Mouse (Mus musculus) right cerebral cortex, postnatal 14 days (tissue): ENCODE data around the gene Nfatc2ip.

ENCODE experiments used
- DNase-seq: peaks from one replicate; pipeline ENCODE4 v3.0.0; 2022

Nfatc2ip gene

GRCm38 (mm10) chr7:126354738-126355614 lies 41.6 kb downstream of the Nfatc2ip start:
- DNase-seq: no peak

DNA sequence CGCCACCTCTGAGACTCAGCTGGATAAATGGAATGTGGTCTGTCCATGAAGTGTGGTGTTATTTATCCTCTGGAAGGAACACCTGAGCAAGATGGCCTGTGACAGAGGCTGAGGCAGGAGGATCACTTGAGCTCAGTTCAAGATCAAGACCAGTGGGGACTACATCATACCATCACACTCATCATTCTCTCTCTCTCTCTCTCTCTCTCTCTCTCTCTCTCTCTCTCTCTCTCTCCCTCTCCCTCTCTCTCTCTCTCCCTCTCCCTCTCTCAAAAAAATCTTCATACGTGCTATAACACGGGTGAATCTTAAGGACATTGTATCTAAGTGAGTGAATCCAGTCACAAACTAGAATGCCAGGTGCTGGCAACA lies 42.6 kb downstream of the Nfatc2ip start:
- DNase-seq: no peak

DNA sequence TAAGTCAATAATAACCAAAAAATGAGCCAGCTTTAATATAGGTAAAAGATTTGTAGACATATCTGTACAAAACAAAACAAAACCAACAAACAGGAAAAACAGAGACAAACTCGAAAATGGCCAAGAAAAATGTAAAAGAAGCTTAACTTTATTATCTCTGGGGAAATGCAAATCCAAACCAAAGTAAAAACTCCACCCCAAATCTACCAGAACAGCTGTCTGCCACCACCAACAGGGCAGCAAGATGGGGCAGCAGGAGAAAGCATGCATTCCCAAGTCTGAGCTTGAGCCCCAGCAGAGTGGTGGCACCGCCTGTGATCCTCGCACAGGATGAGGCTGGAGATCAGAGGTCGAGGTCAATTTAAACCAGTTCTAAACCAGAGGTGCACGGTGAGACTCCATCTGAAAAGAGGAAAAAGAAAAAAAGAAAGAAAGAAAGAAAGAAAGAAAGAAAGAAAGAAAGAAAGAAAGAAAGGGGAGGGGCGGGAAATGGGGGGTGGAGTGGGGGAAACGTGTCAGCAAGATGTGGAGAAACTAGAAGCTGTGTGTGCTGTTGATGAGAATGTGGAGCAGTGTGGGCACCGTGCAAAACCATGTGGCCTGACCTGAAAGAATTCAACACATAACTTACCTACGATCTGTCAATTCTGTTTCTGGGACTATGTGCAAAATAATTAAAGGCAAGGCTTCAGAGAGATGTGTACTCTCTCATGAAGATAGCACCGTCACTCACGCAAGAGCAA lies 43.1 kb downstream of the Nfatc2ip start:
- DNase-seq: no peak

GRCm38 (mm10) chr7:126351419-126351951 lies 45.1 kb downstream of the Nfatc2ip start:
- DNase-seq: no peak

GRCm38 (mm10) chr7:126350748-126351418 lies 45.7 kb downstream of the Nfatc2ip start:
- no peak for DNase-seq

- no peak for DNase-seq
Measured at GRCm38 (mm10) chr7:126348293-126348692, 48.2 kb downstream of the Nfatc2ip start.

GRCm38 (mm10) chr7:126347098-126347497 lies 49.4 kb downstream of the Nfatc2ip start:
- no peak for DNase-seq

- DNase-seq: no peak
Measured at GRCm38 (mm10) chr7:126345969-126346368, 50.6 kb downstream of the Nfatc2ip start.

- DNase-seq: no peak
Measured at GRCm38 (mm10) chr7:126345557-126345956, 51.0 kb downstream of the Nfatc2ip start.

DNA sequence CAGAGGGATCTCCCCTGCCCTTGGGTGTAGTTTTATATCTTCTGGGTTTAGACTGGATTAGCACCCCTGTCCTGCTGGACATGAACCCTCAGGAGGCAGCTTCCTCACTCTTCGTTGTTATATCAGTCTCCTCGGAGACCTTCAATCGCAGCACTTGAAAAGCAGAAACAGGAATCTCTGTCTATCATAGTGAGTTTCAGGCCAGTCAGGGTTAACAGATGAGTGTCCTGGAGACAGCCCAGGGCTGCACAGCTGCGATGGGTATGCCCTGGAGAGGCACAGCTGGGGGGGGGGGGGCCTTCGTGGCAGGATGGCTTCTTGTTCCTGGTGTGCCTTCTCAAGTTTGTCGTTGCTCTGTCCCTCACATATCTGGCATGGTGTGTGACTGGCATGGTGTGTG lies 55.6 kb downstream of the Nfatc2ip start:
- DNase-seq: no peak

DNA sequence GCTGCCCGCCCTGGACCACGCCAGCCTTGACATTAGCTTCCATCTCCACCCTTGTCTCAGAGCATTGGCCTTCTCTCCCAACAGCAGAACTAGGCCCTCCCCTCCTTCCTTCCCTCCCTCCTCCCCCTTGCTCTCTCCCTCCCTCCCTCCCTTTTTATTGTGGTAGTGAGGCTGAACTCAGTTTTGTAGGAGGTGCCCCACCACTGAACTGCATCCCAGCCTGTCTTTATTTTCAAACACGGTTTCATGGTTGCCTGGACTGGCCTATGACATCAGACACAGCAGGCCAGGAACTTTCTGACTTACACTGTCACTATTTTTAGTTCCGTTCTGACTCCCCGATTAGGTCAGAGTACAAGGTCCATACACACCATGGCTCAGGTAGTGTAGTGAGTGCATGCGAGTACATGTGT lies 56.3 kb downstream of the Nfatc2ip start:
- DNase-seq: no peak

DNA sequence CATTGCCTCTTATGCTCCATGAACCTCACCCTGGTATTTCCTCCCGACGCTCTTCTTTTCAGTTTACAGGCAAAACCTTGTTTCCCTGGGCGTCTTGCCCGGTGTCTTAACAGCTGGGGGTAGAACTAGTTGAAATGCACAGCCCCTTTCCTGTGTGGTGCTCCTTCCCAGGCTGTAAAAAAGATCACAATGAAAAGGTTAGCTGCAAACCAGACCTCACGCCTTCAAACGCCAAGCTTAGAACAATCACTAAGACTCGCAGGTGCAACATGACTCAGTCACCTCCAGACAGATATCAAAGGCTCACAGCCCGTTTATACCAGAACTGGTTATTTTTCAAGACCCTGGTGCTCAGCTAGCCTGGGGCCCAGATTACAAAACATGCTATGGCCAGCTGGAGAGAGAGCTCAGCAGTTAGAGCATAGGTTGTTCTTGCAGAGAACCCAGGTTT lies 57.0 kb downstream of the Nfatc2ip start:
- no peak for DNase-seq

DNA sequence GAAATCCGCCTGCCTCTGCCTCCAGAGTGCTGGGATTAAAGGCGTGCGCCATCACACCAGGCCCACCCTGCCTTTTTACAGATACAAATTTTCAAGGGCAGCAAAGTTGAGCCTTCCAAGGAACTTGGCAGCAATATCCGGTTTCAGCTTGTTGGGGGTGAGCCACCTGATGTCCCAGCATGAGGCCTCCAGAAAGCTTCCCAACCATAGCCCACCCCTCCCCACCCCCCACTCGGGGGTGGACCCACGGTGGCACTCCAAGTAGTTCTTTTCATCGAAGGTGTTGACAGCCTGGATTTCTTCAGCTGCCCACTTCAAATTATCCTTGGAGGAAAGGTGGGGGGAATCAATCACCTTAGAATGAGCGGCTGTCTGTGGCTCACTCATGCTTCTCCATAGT lies 57.6 kb downstream of the Nfatc2ip start:
- no peak for DNase-seq

DNA sequence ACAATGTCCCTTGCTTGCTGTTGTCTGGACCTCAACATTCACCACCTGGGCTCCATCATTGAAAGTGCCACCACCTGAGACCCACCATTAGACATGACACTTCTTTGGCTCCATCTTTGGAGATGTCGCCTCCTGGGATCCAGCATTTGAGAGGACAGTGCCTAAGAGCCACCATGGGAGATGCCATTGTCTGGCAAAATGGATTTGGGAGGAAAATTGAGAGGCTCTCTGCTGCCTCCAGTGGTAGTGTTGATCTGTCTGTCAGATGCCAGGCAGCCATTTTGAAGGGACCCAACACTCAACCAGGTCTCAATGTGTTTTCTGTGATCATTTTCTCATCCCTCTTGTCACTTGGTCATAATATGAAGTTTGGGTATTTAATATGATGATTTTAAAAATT lies 61.0 kb downstream of the Nfatc2ip start:
- DNase-seq: no peak
